Mouse (Mus musculus): ENCODE data around the gene Galnt2.

DNA sequence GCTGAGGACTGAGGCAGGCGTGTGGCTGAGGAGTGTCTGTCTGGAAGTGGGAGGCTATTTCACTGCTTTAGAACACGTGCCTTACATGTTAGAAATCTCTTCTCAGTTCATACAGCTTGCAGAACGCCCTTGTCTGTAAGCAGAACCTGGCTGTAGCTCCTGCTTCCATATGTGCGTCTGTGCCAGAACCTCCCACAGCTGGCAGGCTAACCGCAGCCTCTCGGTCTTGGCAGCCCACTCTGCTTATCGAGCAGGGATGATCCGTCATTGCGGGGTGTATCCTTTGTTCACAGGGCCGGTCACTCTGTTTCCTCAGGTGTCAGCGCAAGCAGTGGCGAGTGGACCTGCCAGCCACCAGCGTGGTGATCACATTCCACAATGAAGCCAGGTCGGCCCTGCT is 92.2 kb downstream of the Galnt2 start:
- TF ChIP-seq POLR2A (IDR thresholded peaks at IDR 0.05; ENCODE audit: insufficient read length, low read depth) (no peak), CEBPB (IDR thresholded peaks at IDR 0.05; ENCODE audit: insufficient read depth, poor library complexity, severe bottlenecking) (no peak), MAX (IDR thresholded peaks at IDR 0.05; ENCODE audit: low read depth) (no peak), MYOD1 (IDR thresholded peaks at IDR 0.05; ENCODE audit: control insufficient read depth in 1 of 3, insufficient read length in 2 of 3, low read depth in 2 of 3) (no peak), MYOG (IDR thresholded peaks at IDR 0.05; ENCODE audit: control insufficient read depth in 1 of 3, insufficient read depth in 1 of 3, insufficient read length in 2 of 3, low read depth in 2 of 3) (no peak), SRF (IDR thresholded peaks at IDR 0.05; ENCODE audit: control insufficient read depth, insufficient read length, low read depth) (no peak), USF1 (IDR thresholded peaks at IDR 0.05; ENCODE audit: low read depth) (no peak), E2F4 (IDR thresholded peaks at IDR 0.05; ENCODE audit: insufficient read depth) (no peak), POLR2AphosphoS2 (IDR thresholded peaks at IDR 0.05; ENCODE audit: insufficient read length, low read depth) (no peak), TCF12 (IDR thresholded peaks at IDR 0.05; ENCODE audit: insufficient read depth, poor library complexity, severe bottlenecking) (no peak), REST (IDR thresholded peaks at IDR 0.05; ENCODE audit: insufficient read depth, insufficient read length) (no peak), TCF3 (IDR thresholded peaks at IDR 0.05; ENCODE audit: insufficient read length, low read depth) (no peak)

All from myocyte (in vitro differentiated cells).